Mouse (Mus musculus): ENCODE results near the gene Pstpip1.
A peak's percentile ranks its signal among the peaks of the same experiment; 100 is the strongest.

The Pstpip1 gene

GRCm38 (mm10) chr9:56089778-56090520, at the start of gene Pstpip1:
Gene Pstpip1, plus strand, starts transcription at chr9:56089962.
- peak; percentile 18 for DNase-seq (ENCODE audit: low spot score)

GRCm38 (mm10) chr9:56041372-56042180, 48.2 kb upstream of the Pstpip1 start, which contains the start of gene Rcn2:
Gene Rcn2, plus strand, starts transcription at chr9:56041845.
- peak; percentile 98 for DNase-seq (ENCODE audit: low spot score)

GRCm38 (mm10) chr9:56042181-56042621, 47.6 kb upstream of the Pstpip1 start:
- DNase-seq (ENCODE audit: low spot score): no peak

GRCm38 (mm10) chr9:56053796-56054195, 36.0 kb upstream of the Pstpip1 start:
- DNase-seq (ENCODE audit: low spot score): no peak

GRCm38 (mm10) chr9:56056147-56056546, 33.6 kb upstream of the Pstpip1 start:
- DNase-seq (ENCODE audit: low spot score): no peak

- no peak for DNase-seq (ENCODE audit: low spot score)
These were observed 27.4 kb upstream of the Pstpip1 start for GRCm38 (mm10) chr9:56062336-56062735.

GRCm38 (mm10) chr9:56065011-56065410, 24.8 kb upstream of the Pstpip1 start:
- DNase-seq (ENCODE audit: low spot score): no peak

GRCm38 (mm10) chr9:56067964-56068363, 21.8 kb upstream of the Pstpip1 start:
- DNase-seq (ENCODE audit: low spot score): no peak

GRCm38 (mm10) chr9:56068630-56069029, 21.1 kb upstream of the Pstpip1 start:
- DNase-seq (ENCODE audit: low spot score): no peak

- no peak for DNase-seq (ENCODE audit: low spot score)
These were observed 16.9 kb upstream of the Pstpip1 start for GRCm38 (mm10) chr9:56072861-56073260.

GRCm38 (mm10) chr9:56074863-56075262, 14.9 kb upstream of the Pstpip1 start:
- DNase-seq (ENCODE audit: low spot score): no peak

GRCm38 (mm10) chr9:56075264-56075663, 14.5 kb upstream of the Pstpip1 start:
- DNase-seq (ENCODE audit: low spot score): peak; percentile 93

GRCm38 (mm10) chr9:56075901-56076620, 13.7 kb upstream of the Pstpip1 start:
- peak; percentile 17 for DNase-seq (ENCODE audit: low spot score)

- DNase-seq (ENCODE audit: low spot score): no peak
These were observed 10.2 kb upstream of the Pstpip1 start for GRCm38 (mm10) chr9:56079587-56079986.

- no peak for DNase-seq (ENCODE audit: low spot score)
These were observed 3.2 kb upstream of the Pstpip1 start for GRCm38 (mm10) chr9:56086524-56086923.

GRCm38 (mm10) chr9:56090546-56091225, 924 bp downstream of the Pstpip1 start:
- DNase-seq (ENCODE audit: low spot score): peak; percentile 13

GRCm38 (mm10) chr9:56092102-56092501, 2.3 kb downstream of the Pstpip1 start:
- DNase-seq (ENCODE audit: low spot score): no peak

GRCm38 (mm10) chr9:56097584-56098298, 8.0 kb downstream of the Pstpip1 start:
- DNase-seq (ENCODE audit: low spot score): no peak

GRCm38 (mm10) chr9:56100041-56100522, 10.3 kb downstream of the Pstpip1 start:
- no peak for DNase-seq (ENCODE audit: low spot score)

GRCm38 (mm10) chr9:56101022-56101421, 11.3 kb downstream of the Pstpip1 start:
- no peak for DNase-seq (ENCODE audit: low spot score)

- DNase-seq (ENCODE audit: low spot score): no peak
These were observed 15.2 kb downstream of the Pstpip1 start for GRCm38 (mm10) chr9:56104921-56105320.
